Comparison of ENCODE assay signal across 31 mouse cellular contexts in genomic region chr3:90621552-90621951, GRCm38 (mm10). TPM values are rescaled to one million over a fixed set of nuclear protein-coding genes. Genes with fewer than 3 reads are reported as not detected.
DNase-seq lines count a peak whose midpoint lies in the region; ATAC-seq and TF ChIP-seq lines count a peak whose summit lies in the region.
"Had no signal": no experiment of that assay in that cellular context is flagged by ENCODE, and none has a peak within 500 bp of the region (broad histone marks: within the 10 kb centered on the region; RNA-seq: fewer than 3 reads in every experiment).

No protein-coding gene starts in this region.

- H3K9ac ChIP-seq in CH12.LX (ENCODE audit: insufficient read depth, low read depth) = no peak overlapping the region
- H3K9ac ChIP-seq: embryonic facial prominence, embryonic 13.5 days; embryonic facial prominence, embryonic 15.5 days; forebrain, embryonic 12.5 days had no signal

- H3K27me3 ChIP-seq in CH12.LX (replicated peaks) = peaks cover 3% of the 10 kb centered on the region
- H3K27me3 ChIP-seq: embryonic facial prominence, embryonic 13.5 days; embryonic facial prominence, embryonic 15.5 days; forebrain, embryonic 12.5 days had no signal

- H3K4me2 ChIP-seq in CH12.LX (ENCODE audit: insufficient read depth, low read depth, poor library complexity, severe bottlenecking) = 0 out of 2 replicates have a peak overlapping the region, but pooled peaks have one; percentile 0
- H3K4me2 ChIP-seq: embryonic facial prominence, embryonic 13.5 days; embryonic facial prominence, embryonic 15.5 days; forebrain, embryonic 12.5 days had no signal

- H3K4me1 ChIP-seq in CH12.LX (ENCODE audit: control insufficient read depth in 1 of 2, insufficient read depth in 2 of 2) = peaks cover 0 to 20% of the 10 kb centered on the region in 2 experiments; a peak in 2 of 4 replicates

- no peak for TF ChIP-seq CTCF in CH12.LX (conservative IDR thresholded peaks at IDR 0.05 in 1 of 2, IDR thresholded peaks at IDR 0.05 in 1 of 2; ENCODE audit: low read depth in 2 of 2, low read length in 2 of 2)

- in situ Hi-C loops in CH12.LX (cut with MboI; ENCODE audit: low pct_ligation_motif_present, low pct_unique_long_range_greater_than_20kb, low sequenced_read_pairs) = no loop called here

- DNase-seq in CH12.LX (ENCODE audit: extremely low read depth) = peak; percentile 26
- DNase-seq in T-cell, adult 2 months (ENCODE audit: low spot score) = no peak
- DNase-seq in cerebellum, postnatal 36 days = no peak
- no peak for DNase-seq in gastrocnemius, adult 8-10 months (ENCODE audit: low spot score in 2 of 2)
- DNase-seq: adrenal gland, adult 8-10 months; adrenal gland, postnatal 14 days; adrenal gland, postnatal 36 days; B cell, adult 2 months; cerebellum, adult 11 months; cerebellum, adult 18-20 months; cerebellum, adult 8-10 months; cerebellum, adult 9-11 months; cerebellum, postnatal 14 days; embryo, embryonic 11 days had no signal

- 0 out of 2 replicates have a peak, but pooled peaks have one; percentile 12 for TF ChIP-seq EP300 in CH12.LX (IDR thresholded peaks at IDR 0.05; ENCODE audit: low read length)

- no peak overlapping the region for H3K27ac ChIP-seq in CH12.LX (ENCODE audit: insufficient read depth, low read depth)
- H3K27ac ChIP-seq: embryonic facial prominence, embryonic 13.5 days; embryonic facial prominence, embryonic 15.5 days; forebrain, embryonic 10.5 days; forebrain, embryonic 12.5 days had no signal

- no peaks in the 10 kb centered on the region for H3K36me3 ChIP-seq in CH12.LX (replicated peaks in 1 of 2; ENCODE audit: control insufficient read depth in 1 of 2, insufficient read depth in 1 of 2, low read length in 1 of 2)
- H3K36me3 ChIP-seq: embryonic facial prominence, embryonic 13.5 days; embryonic facial prominence, embryonic 15.5 days; forebrain, embryonic 10.5 days; forebrain, embryonic 12.5 days had no signal

- peak; percentile 78 for ATAC-seq in granulocyte monocyte progenitor cell, adult 5-6 weeks (replicated peaks; ENCODE audit: poor library complexity, severe bottlenecking)
- ATAC-seq in megakaryocyte progenitor cell, adult 5-6 weeks (replicated peaks; ENCODE audit: poor library complexity) = 0 out of 2 replicates have a peak, but pooled peaks have one; percentile 31
- ATAC-seq: activated CD4-positive, CD25-positive, alpha-beta regulatory T cell, adult 4 months; CD4-positive, CD25-positive, alpha-beta regulatory T cell, adult 4 months; forebrain, embryonic 14.5 days; forebrain, embryonic 16.5 days had no signal

- no peak for TF ChIP-seq POLR2A in CH12.LX (IDR thresholded peaks at IDR 0.05; ENCODE audit: low read depth, low read length)

- dilution Hi-C loops in CH12.LX (cut with MboI; ENCODE audit: extremely low pct_ligation_motif_present, extremely low pct_unique_long_range_greater_than_20kb, low sequenced_read_pairs) = no loop called here

- H3K79me2 ChIP-seq in CH12.LX (replicated peaks; ENCODE audit: control insufficient read depth, extremely low read depth, insufficient read depth, poor library complexity, severe bottlenecking) = no peaks in the 10 kb centered on the region

- no peak for TF ChIP-seq RAD21 in CH12.LX (IDR thresholded peaks at IDR 0.05; ENCODE audit: low read depth, low read length)

- H3K4me3 ChIP-seq in CH12.LX (replicated peaks in 1 of 3; ENCODE audit: low read depth in 2 of 3, low read length in 2 of 3, poor library complexity in 1 of 3) = no peak overlapping the region
- H3K4me3 ChIP-seq: embryonic facial prominence, embryonic 13.5 days; embryonic facial prominence, embryonic 15.5 days; erythroblast, embryonic 14.5 days; forebrain, embryonic 10.5 days; forebrain, embryonic 12.5 days had no signal

- H3K9me3 ChIP-seq in CH12.LX (replicated peaks; ENCODE audit: low read length) = no peaks in the 10 kb centered on the region
- H3K9me3 ChIP-seq: embryonic facial prominence, embryonic 13.5 days; embryonic facial prominence, embryonic 15.5 days; forebrain, embryonic 10.5 days; forebrain, embryonic 12.5 days had no signal

TF ChIP-seq in CH12.LX, 34 proteins besides CTCF, POLR2A, EP300 and RAD21:
- TF ChIP-seq TBP (conservative IDR thresholded peaks at IDR 0.05; ENCODE audit: low read depth, low read length) (no peak), PAX5 (IDR thresholded peaks at IDR 0.05; ENCODE audit: low read length) (no peak), BHLHE40 (IDR thresholded peaks at IDR 0.05; ENCODE audit: low read depth, low read length) (peak; percentile 80)

RNA-seq across cellular contexts. Expression of gene S100a6, which starts 8.9 kb away (rescaled TPM):
- total RNA-seq in CH12.LX (2012; rRNA removed) (not detected in 2 replicates), CH12.LX (2014; rRNA removed) (not detected in 2 replicates)
- polyA plus RNA-seq in CH12.LX (2012; ENCODE audit: insufficient read length, low read depth) = not detected in 2 replicates
- 3.6 and 13.4 TPM in 2 replicates for total RNA-seq in granulocyte monocyte progenitor cell, adult 5-6 weeks (2014; fragmentation: Nextera tagmentation)
- total RNA-seq in granulocyte monocyte progenitor cell, adult 5-6 weeks (2017) = 13.0 and 18.6 TPM in 2 replicates
- total RNA-seq in megakaryocyte progenitor cell, adult 5-6 weeks (2015) = 31.2 and 57.3 TPM in 2 replicates
- total RNA-seq in megakaryocyte progenitor cell, adult 5-6 weeks (2017) = 10.7 and 21.3 TPM in 2 replicates
- total RNA-seq in gastrocnemius, adult 8-10 months (2022) = 10 to 100 TPM; 38.3 to 90.6 (median 55.1) TPM
- polyA plus RNA-seq: erythroblast, embryonic 14.5 days had no signal

RNA-seq across cellular contexts. Expression of gene S100a5, which starts 13.2 kb away (rescaled TPM):
- total RNA-seq in CH12.LX (2012; rRNA removed) (not detected in 2 replicates), CH12.LX (2014; rRNA removed) (not detected in 2 replicates)
- polyA plus RNA-seq in CH12.LX (2012; ENCODE audit: insufficient read length, low read depth) = not detected in 2 replicates
- total RNA-seq in granulocyte monocyte progenitor cell, adult 5-6 weeks (2014; fragmentation: Nextera tagmentation) = not detected in 2 replicates
- not detected in 2 replicates for total RNA-seq in granulocyte monocyte progenitor cell, adult 5-6 weeks (2017)
- total RNA-seq in megakaryocyte progenitor cell, adult 5-6 weeks (2015) = not detected in 2 replicates
- not detected in 2 replicates for total RNA-seq in megakaryocyte progenitor cell, adult 5-6 weeks (2017)
- 1 to 10 TPM in 2 of 4 experiments, under 1 TPM in 1, not detected in 1; 0.68 to 2.5 (median 2.2) TPM for total RNA-seq in gastrocnemius, adult 8-10 months (2022)
- total RNA-seq: adrenal gland, adult 18-20 months; adrenal gland, adult 8-10 months; adrenal gland, postnatal 14 days; adrenal gland, postnatal 36 days; ES-E14; MEL had no signal
- polyA plus RNA-seq: activated CD4-positive, CD25-positive, alpha-beta regulatory T cell, adult 4 months; brain, embryonic 14.5 days; CD4-positive, CD25-positive, alpha-beta regulatory T cell, adult 4 months; embryonic facial prominence, embryonic 11.5 days; embryonic facial prominence, embryonic 13.5 days; erythroblast, embryonic 14.5 days; forebrain, embryonic 10.5 days; forebrain, embryonic 12.5 days; forebrain, embryonic 14.5 days; forebrain, embryonic 16.5 days had no signal

RNA-seq across cellular contexts. Expression of gene S100a4, which starts 18.0 kb away (rescaled TPM):
- 0.76 TPM in 1 of 2 replicates, not detected in the other for total RNA-seq in CH12.LX (2012; rRNA removed)
- 1.1 and 1.2 TPM in 2 replicates for total RNA-seq in CH12.LX (2014; rRNA removed)
- polyA plus RNA-seq in CH12.LX (2012; ENCODE audit: insufficient read length, low read depth) = 0.86 TPM in 1 of 2 replicates, not detected in the other
- 20.4 and 46.6 TPM in 2 replicates for total RNA-seq in granulocyte monocyte progenitor cell, adult 5-6 weeks (2014; fragmentation: Nextera tagmentation)
- total RNA-seq in granulocyte monocyte progenitor cell, adult 5-6 weeks (2017) = 21.0 and 41.8 TPM in 2 replicates
- 31.5 and 39.6 TPM in 2 replicates for total RNA-seq in megakaryocyte progenitor cell, adult 5-6 weeks (2015)
- total RNA-seq in megakaryocyte progenitor cell, adult 5-6 weeks (2017) = 19.4 and 53.6 TPM in 2 replicates
- total RNA-seq in gastrocnemius, adult 8-10 months (2022) = 10 to 100 TPM in 2 of 4 experiments, 1 to 10 TPM in 2; 4.9 to 29.2 (median 11.3) TPM
- polyA plus RNA-seq: erythroblast, embryonic 14.5 days; forebrain, embryonic 10.5 days had no signal

RNA-seq across cellular contexts. Expression of gene Gm42674, which starts 19.8 kb away (rescaled TPM):
- total RNA-seq in CH12.LX (2012; rRNA removed) = not detected in 2 replicates
- total RNA-seq in CH12.LX (2014; rRNA removed) = not detected in 2 replicates
- not detected in 2 replicates for polyA plus RNA-seq in CH12.LX (2012; ENCODE audit: insufficient read length, low read depth)
- total RNA-seq in granulocyte monocyte progenitor cell, adult 5-6 weeks (2014; fragmentation: Nextera tagmentation) = not detected in 2 replicates
- not detected in 2 replicates for total RNA-seq in granulocyte monocyte progenitor cell, adult 5-6 weeks (2017)
- total RNA-seq in megakaryocyte progenitor cell, adult 5-6 weeks (2015) = not detected in 2 replicates
- total RNA-seq in megakaryocyte progenitor cell, adult 5-6 weeks (2017) = not detected in 2 replicates
- total RNA-seq in gastrocnemius, adult 8-10 months (2022) = not detected
- total RNA-seq: adrenal gland, adult 18-20 months; adrenal gland, adult 8-10 months; adrenal gland, postnatal 14 days; adrenal gland, postnatal 36 days; ES-E14; MEL had no signal
- polyA plus RNA-seq: activated CD4-positive, CD25-positive, alpha-beta regulatory T cell, adult 4 months; brain, embryonic 14.5 days; CD4-positive, CD25-positive, alpha-beta regulatory T cell, adult 4 months; embryonic facial prominence, embryonic 11.5 days; embryonic facial prominence, embryonic 13.5 days; embryonic facial prominence, embryonic 15.5 days; erythroblast, embryonic 14.5 days; forebrain, embryonic 10.5 days; forebrain, embryonic 12.5 days; forebrain, embryonic 14.5 days; forebrain, embryonic 16.5 days; frontal cortex, adult 2 months had no signal

RNA-seq across cellular contexts. Expression of gene S100a2, which starts 31.5 kb away (rescaled TPM):
- total RNA-seq in CH12.LX (2012; rRNA removed) (not detected in 2 replicates), CH12.LX (2014; rRNA removed) (not detected in 2 replicates)
- polyA plus RNA-seq in CH12.LX (2012; ENCODE audit: insufficient read length, low read depth) = not detected in 2 replicates
- not detected in 2 replicates for total RNA-seq in granulocyte monocyte progenitor cell, adult 5-6 weeks (2014; fragmentation: Nextera tagmentation)
- not detected in 2 replicates for total RNA-seq in granulocyte monocyte progenitor cell, adult 5-6 weeks (2017)
- not detected in 2 replicates for total RNA-seq in megakaryocyte progenitor cell, adult 5-6 weeks (2015)
- total RNA-seq in megakaryocyte progenitor cell, adult 5-6 weeks (2017) = not detected in 2 replicates
- not detected for total RNA-seq in gastrocnemius, adult 8-10 months (2022)
- total RNA-seq: adrenal gland, adult 18-20 months; adrenal gland, adult 8-10 months; adrenal gland, postnatal 14 days; adrenal gland, postnatal 36 days; ES-E14; MEL had no signal
- polyA plus RNA-seq: activated CD4-positive, CD25-positive, alpha-beta regulatory T cell, adult 4 months; brain, embryonic 14.5 days; CD4-positive, CD25-positive, alpha-beta regulatory T cell, adult 4 months; embryonic facial prominence, embryonic 11.5 days; embryonic facial prominence, embryonic 13.5 days; embryonic facial prominence, embryonic 15.5 days; erythroblast, embryonic 14.5 days; forebrain, embryonic 10.5 days; forebrain, embryonic 12.5 days; forebrain, embryonic 14.5 days; forebrain, embryonic 16.5 days; frontal cortex, adult 2 months had no signal
